Mouse (Mus musculus) limb, embryonic 12.5 days (tissue): ENCODE data around the gene Tox2. TPM values are rescaled to one million over a fixed set of nuclear protein-coding genes. Genes with fewer than 3 reads are reported as not detected.

Source experiments
- ATAC-seq: fragments of 200-750 bp; cut with Nextera tagmentation; 2 replicates; pipeline ENCODE4 v1.8.0; 2017; ENCODE audit warnings: low read depth, moderate TSS enrichment; ENCODE audit not compliant: insufficient number of reproducible peaks, insufficient read depth, low FRiP score, low TSS enrichment
- H3K27ac ChIP-seq: fragments of 300-500 bp; sonication (generic); 2 replicates; pipeline ENCODE4 v1.5.1; 2016; ENCODE audit warnings: mild to moderate bottlenecking, moderate library complexity
- H3K27me3 ChIP-seq: fragments of 300-500 bp; sonication (generic); 2 replicates; pipeline ENCODE4 v1.6.1; 2016; ENCODE audit warnings: mild to moderate bottlenecking, moderate library complexity
- H3K36me3 ChIP-seq: fragments of 300-500 bp; sonication (generic); 2 replicates; pipeline ENCODE4 v1.6.1; 2016; ENCODE audit warnings: mild to moderate bottlenecking, moderate library complexity
- H3K4me1 ChIP-seq: fragments of 300-500 bp; sonication (generic); replicated peaks from 2 replicates; pipeline ENCODE4 v1.6.1; 2016
- H3K4me2 ChIP-seq: fragments of 300-500 bp; sonication (generic); 2 replicates; pipeline ENCODE4 v1.6.1; 2016; ENCODE audit warnings: mild to moderate bottlenecking, moderate library complexity
- H3K4me3 ChIP-seq: fragments of 300-500 bp; sonication (generic); replicated peaks from 2 replicates; pipeline ENCODE4 v1.5.1; 2016; ENCODE audit warnings: mild to moderate bottlenecking
- H3K9ac ChIP-seq: fragments of 300-500 bp; sonication (generic); replicated peaks from 2 replicates; pipeline ENCODE4 v1.6.1; 2016; ENCODE audit warnings: mild to moderate bottlenecking, moderate library complexity
- H3K9me3 ChIP-seq: fragments of 300-500 bp; sonication (generic); 2 replicates; pipeline ENCODE4 v1.6.1; 2016; ENCODE audit warnings: mild to moderate bottlenecking, moderate library complexity
- WGBS: fragments of 180-500 bp; shearing (Covaris S2); methylation state at CpG from one replicate; pipeline ENCODE4 v1.1.7; 2016; 5-methylcytosine and 5-hydroxymethylcytosine counted together
- polyA plus RNA-seq: library from polyadenylated mRNA; unstranded; fragments of >200 nt; fragmentation: Nextera tagmentation; extraction: Ambion mirVana; gene quantifications from 2 replicates; pipeline ENCODE4 v1.2.1, GENCODE M21; 2016

Gene Tox2
- 0.92 and 1.7 TPM in 2 replicates for polyA plus RNA-seq

- Histone ChIP-seq H3K9ac (peak within 1 kb of the TSS; percentile 57), H3K9me3 (peaks cover 13% of the 10 kb centered on the region; the same call in 1 of the 2 replicates), H3K36me3 (no peaks in the 10 kb centered on the region), H3K4me3 (peak within 1 kb of the TSS; percentile 53), H3K4me2 (peak within 1 kb of the TSS; percentile 88), H3K27ac (no peak within 1 kb of the TSS), H3K27me3 (peaks cover 70% of the 10 kb centered on the region), H3K4me1 (peaks cover 12% of the 10 kb centered on the region)
- peak; percentile 77 for ATAC-seq
- WGBS, result under 1% methylated on average over 54 of the region's 79 CpGs
Observed at GRCm38 (mm10) chr2:163202884-163203634, at the start of gene Tox2. Tox2 (plus strand) TSS chr2:163203125.

GRCm38 (mm10) chr2:163154673-163155072, 48.3 kb upstream of the Tox2 start:
- no peak overlapping the region for H3K9ac ChIP-seq
- no peak overlapping the region for H3K27ac ChIP-seq
- no peaks in the 10 kb centered on the region; the same call in 1 of the 2 replicates for H3K9me3 ChIP-seq
- 87% methylated on average over 8 of the region's 8 CpGs for WGBS
- ATAC-seq, result no peak
- H3K27me3 ChIP-seq, result no peaks in the 10 kb centered on the region
- H3K4me1 ChIP-seq, result no peaks in the 10 kb centered on the region
- H3K4me3 ChIP-seq, result no peak overlapping the region
- H3K36me3 ChIP-seq, result no peaks in the 10 kb centered on the region
- H3K4me2 ChIP-seq, result no peak overlapping the region

GRCm38 (mm10) chr2:163158979-163159378, 43.9 kb upstream of the Tox2 start:
- WGBS, result 87% methylated on average over 9 of the region's 9 CpGs
- H3K27ac ChIP-seq, result no peak overlapping the region
- H3K9me3 ChIP-seq, result no peaks in the 10 kb centered on the region; the same call in 1 of the 2 replicates
- H3K4me2 ChIP-seq, result no peak overlapping the region
- ATAC-seq, result no peak
- no peak overlapping the region for H3K4me3 ChIP-seq
- no peak overlapping the region for H3K9ac ChIP-seq
- H3K27me3 ChIP-seq, result no peaks in the 10 kb centered on the region
- no peaks in the 10 kb centered on the region for H3K36me3 ChIP-seq
- H3K4me1 ChIP-seq, result no peaks in the 10 kb centered on the region

GRCm38 (mm10) chr2:163164461-163164990, 38.4 kb upstream of the Tox2 start:
- no peaks in the 10 kb centered on the region for H3K9me3 ChIP-seq
- 63% methylated on average over 10 of the region's 10 CpGs for WGBS
- H3K4me2 ChIP-seq, result no peak overlapping the region
- no peaks in the 10 kb centered on the region for H3K36me3 ChIP-seq
- no peak overlapping the region for H3K9ac ChIP-seq
- H3K27ac ChIP-seq, result no peak overlapping the region
- H3K4me1 ChIP-seq, result no peaks in the 10 kb centered on the region
- H3K27me3 ChIP-seq, result peaks cover 14% of the 10 kb centered on the region
- ATAC-seq, result no peak
- no peak overlapping the region for H3K4me3 ChIP-seq

GRCm38 (mm10) chr2:163166067-163166805, 36.7 kb upstream of the Tox2 start:
- no peak overlapping the region for H3K4me3 ChIP-seq
- H3K4me2 ChIP-seq, result no peak overlapping the region
- H3K9me3 ChIP-seq, result no peaks in the 10 kb centered on the region
- H3K9ac ChIP-seq, result no peak overlapping the region
- ATAC-seq, result no peak
- peaks cover 14% of the 10 kb centered on the region for H3K27me3 ChIP-seq
- WGBS, result 56% methylated on average over 13 of the region's 13 CpGs
- no peaks in the 10 kb centered on the region for H3K36me3 ChIP-seq
- H3K4me1 ChIP-seq, result no peaks in the 10 kb centered on the region
- no peak overlapping the region for H3K27ac ChIP-seq

- Histone ChIP-seq H3K27ac (no peak overlapping the region), H3K9me3 (no peaks in the 10 kb centered on the region), H3K4me2 (no peak overlapping the region), H3K4me1 (peaks cover 8% of the 10 kb centered on the region; the same call in 1 of the 2 replicates), H3K9ac (no peak overlapping the region), H3K4me3 (no peak overlapping the region), H3K36me3 (no peaks in the 10 kb centered on the region), H3K27me3 (peaks cover 14% of the 10 kb centered on the region)
- ATAC-seq, result no peak
- WGBS, result 88% methylated on average over 11 of the region's 11 CpGs
Observed at GRCm38 (mm10) chr2:163171891-163172290, 31.0 kb upstream of the Tox2 start.

- 56% methylated on average over 7 of the region's 7 CpGs for WGBS
- H3K9ac ChIP-seq, result no peak overlapping the region
- H3K27me3 ChIP-seq, result 0 out of 2 replicates have a peak, but pooled peaks cover 4% of the 10 kb centered on the region
- ATAC-seq, result no peak
- no peaks in the 10 kb centered on the region for H3K9me3 ChIP-seq
- no peak overlapping the region for H3K27ac ChIP-seq
- H3K4me3 ChIP-seq, result no peak overlapping the region
- no peaks in the 10 kb centered on the region for H3K36me3 ChIP-seq
- no peak overlapping the region for H3K4me2 ChIP-seq
- H3K4me1 ChIP-seq, result peaks cover 8% of the 10 kb centered on the region; the same call in 1 of the 2 replicates
Observed at GRCm38 (mm10) chr2:163174066-163174465, 28.9 kb upstream of the Tox2 start.

GRCm38 (mm10) chr2:163175831-163176230, 27.1 kb upstream of the Tox2 start:
- Histone ChIP-seq H3K4me2 (no peak overlapping the region), H3K4me3 (no peak overlapping the region), H3K9me3 (no peaks in the 10 kb centered on the region), H3K36me3 (no peaks in the 10 kb centered on the region), H3K9ac (no peak overlapping the region), H3K27ac (no peak overlapping the region), H3K27me3 (0 out of 2 replicates have a peak, but pooled peaks cover 4% of the 10 kb centered on the region), H3K4me1 (peaks cover 8% of the 10 kb centered on the region; the same call in 1 of the 2 replicates)
- 88% methylated on average over 8 of the region's 8 CpGs for WGBS
- ATAC-seq, result no peak

- WGBS, result 68% methylated on average over 7 of the region's 7 CpGs
- H3K27ac ChIP-seq, result no peak overlapping the region
Observed at GRCm38 (mm10) chr2:163176502-163176901, 26.4 kb upstream of the Tox2 start.

GRCm38 (mm10) chr2:163187552-163187951, 15.4 kb upstream of the Tox2 start:
- ATAC-seq, result no peak
- no peak overlapping the region for H3K27ac ChIP-seq
- H3K27me3 ChIP-seq, result 0 out of 2 replicates have a peak, but pooled peaks cover 4% of the 10 kb centered on the region
- no peaks in the 10 kb centered on the region for H3K36me3 ChIP-seq
- H3K4me1 ChIP-seq, result peaks cover 17% of the 10 kb centered on the region
- H3K9me3 ChIP-seq, result no peaks in the 10 kb centered on the region
- WGBS, result 76% methylated on average over 11 of the region's 11 CpGs
- no peak overlapping the region for H3K9ac ChIP-seq
- H3K4me2 ChIP-seq, result no peak overlapping the region
- no peak overlapping the region for H3K4me3 ChIP-seq

More at GRCm38 (mm10) chr2:163176502-163176901, 26.4 kb upstream of the Tox2 start:
- ATAC-seq, result no peak
- no peaks in the 10 kb centered on the region for H3K36me3 ChIP-seq
- peaks cover 8% of the 10 kb centered on the region; the same call in 1 of the 2 replicates for H3K4me1 ChIP-seq
- H3K4me2 ChIP-seq, result no peak overlapping the region
- 0 out of 2 replicates have a peak, but pooled peaks cover 4% of the 10 kb centered on the region for H3K27me3 ChIP-seq
- no peak overlapping the region for H3K9ac ChIP-seq
- no peak overlapping the region for H3K4me3 ChIP-seq
- H3K9me3 ChIP-seq, result no peaks in the 10 kb centered on the region

- peaks cover 32% of the 10 kb centered on the region for H3K4me1 ChIP-seq
Observed at GRCm38 (mm10) chr2:163189596-163189995, 13.3 kb upstream of the Tox2 start.

More at GRCm38 (mm10) chr2:163189596-163189995, 13.3 kb upstream of the Tox2 start:
- no peaks in the 10 kb centered on the region for H3K9me3 ChIP-seq
- H3K36me3 ChIP-seq, result no peaks in the 10 kb centered on the region
- H3K4me2 ChIP-seq, result no peak overlapping the region
- ATAC-seq, result no peak
- H3K9ac ChIP-seq, result no peak overlapping the region
- H3K27me3 ChIP-seq, result peaks cover 8% of the 10 kb centered on the region; the same call in 1 of the 2 replicates
- no peak overlapping the region for H3K4me3 ChIP-seq
- WGBS, result 23% methylated on average over 5 of the region's 5 CpGs
- H3K27ac ChIP-seq, result 0 out of 2 replicates have a peak overlapping the region, but pooled peaks have one; percentile 24
